Mouse (Mus musculus): Measurements from ENCODE around the gene Ksr2.

DNA sequence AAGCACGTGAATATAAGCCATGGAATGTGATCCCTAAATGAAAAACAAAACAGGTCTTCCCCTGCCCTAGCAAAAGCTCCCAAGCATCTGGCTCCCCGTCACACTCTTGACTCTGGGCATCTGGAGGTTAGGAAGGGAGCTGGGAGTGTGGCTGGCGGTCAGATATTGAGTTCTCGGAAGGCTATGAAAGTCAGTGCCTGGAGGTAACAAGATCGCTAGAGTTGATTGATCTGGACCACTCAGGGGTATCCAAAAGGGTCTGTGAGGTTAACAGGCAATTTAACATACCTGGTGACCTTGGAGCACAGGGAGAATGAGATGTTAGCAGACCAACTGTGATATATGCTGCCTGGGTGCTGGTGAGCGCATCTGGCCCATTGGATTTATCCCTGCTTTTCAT lies 283.8 kb downstream of the Ksr2 start:
- TF ChIP-seq CTCF (IDR thresholded peaks at IDR 0.05; ENCODE audit: low read depth, low read length) (no peak), POLR2A (IDR thresholded peaks at IDR 0.05; ENCODE audit: extremely low read depth, insufficient read depth, low read length) (no peak)

Data from liver, adult 2 months (tissue).